Mouse (Mus musculus) heart, postnatal 10 days (tissue): ENCODE measurements around the gene Eif5b. TPM values are rescaled to one million over a fixed set of nuclear protein-coding genes. Genes with fewer than 3 reads are reported as not detected.

Experiments used
- total RNA-seq, 2 experiments: library from RNA; stranded (reverse); gene quantifications; 2 replicates each; pipeline ENCODE4 v1.2.3; 2021

Eif5b gene
- total RNA-seq, 2 experiments from 2014 or later = 36.3 to 41.0 TPM

Other genes starting within 250 kb of the Eif5b start
- 1 to 10 TPM; 3.6 to 3.7 TPM for gene Tsga10, start 131.6 kb upstream of the Eif5b start, total RNA-seq
- 10 to 100 TPM in 1 of 2 experiments, 1 to 10 TPM in 1; 8.7 to 10.7 TPM for gene Lipt1, start 126.3 kb upstream of the Eif5b start, total RNA-seq
- gene Mitd1, start 107.6 kb upstream of the Eif5b start, total RNA-seq = 1 to 10 TPM; 6.1 to 8.9 TPM
- gene Mrpl30, start 107.5 kb upstream of the Eif5b start, total RNA-seq = 100 to 1,000 TPM; 300 to 315 TPM
- not detected for gene Lyg2, start 81.5 kb upstream of the Eif5b start, total RNA-seq
- gene Lyg1, start 40.3 kb upstream of the Eif5b start, total RNA-seq = not detected
- gene Txndc9, start 117 bp upstream of the Eif5b start, total RNA-seq = 10 to 100 TPM; 61.6 to 63.0 TPM
- 10 to 100 TPM; 17.3 to 20.2 TPM for gene Rev1, start 131.8 kb downstream of the Eif5b start, total RNA-seq